Mouse (Mus musculus): ENCODE measurements around the gene Pcbp1. TPM values are rescaled to one million over a fixed set of nuclear protein-coding genes. Genes with fewer than 3 reads are reported as not detected.

The Pcbp1 gene
- total and polyA plus RNA-seq, 3 experiments = 68.9 to 337 (median 73.0) TPM

DNA sequence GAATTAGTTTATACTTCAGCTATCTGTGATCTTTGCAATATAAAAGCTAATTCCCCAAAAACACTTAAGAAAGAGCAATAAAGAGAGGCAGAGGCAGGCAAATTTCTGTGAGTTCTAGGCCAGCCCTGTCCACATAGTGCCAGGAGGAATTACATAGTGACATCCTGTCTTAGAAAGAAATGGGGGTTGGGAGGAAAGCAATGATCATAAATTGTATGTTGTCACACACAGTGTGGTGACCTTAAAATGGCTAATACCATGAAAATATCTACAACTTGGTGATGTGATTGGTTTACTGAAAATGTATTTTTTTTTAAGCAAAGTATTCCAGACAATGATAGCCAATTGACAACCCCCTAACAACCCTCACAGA is 46.3 kb downstream of the Pcbp1 start:
- TF ChIP-seq ZKSCAN1 (IDR thresholded peaks at IDR 0.05; ENCODE audit: borderline replicate concordance, low read depth, low read length) (no peak), USF1 (IDR thresholded peaks at IDR 0.05; ENCODE audit: low read depth, low read length) (no peak), ELF1 (IDR thresholded peaks at IDR 0.05; ENCODE audit: low read depth, low read length) (no peak), BHLHE40 (IDR thresholded peaks at IDR 0.05; ENCODE audit: low read depth, low read length) (no peak), RCOR1 (conservative IDR thresholded peaks at IDR 0.05; ENCODE audit: low read depth, low read length) (no peak), EP300 (IDR thresholded peaks at IDR 0.05; ENCODE audit: low read length) (no peak), IRF4 (IDR thresholded peaks at IDR 0.05; ENCODE audit: low read depth, low read length) (no peak), NELFE (IDR thresholded peaks at IDR 0.05; ENCODE audit: low read depth, low read length) (no peak), KAT2A (IDR thresholded peaks at IDR 0.05; ENCODE audit: insufficient replicate concordance, low read length) (no peak), GABPA (IDR thresholded peaks at IDR 0.05; ENCODE audit: insufficient replicate concordance, low read depth, low read length) (no peak), MAZ (IDR thresholded peaks at IDR 0.05; ENCODE audit: low read depth, low read length) (no peak), JUND (conservative IDR thresholded peaks at IDR 0.05; ENCODE audit: low read depth, low read length) (no peak)
- Histone ChIP-seq H3K4me3 (replicated peaks in 1 of 3; ENCODE audit: low read depth in 2 of 3, low read length in 2 of 3, poor library complexity in 1 of 3) (no peak overlapping the region), H3K4me2 (ENCODE audit: insufficient read depth, low read depth, poor library complexity, severe bottlenecking) (no peak overlapping the region), H3K9me3 (replicated peaks; ENCODE audit: low read length) (no peaks in the 10 kb centered on the region), H3K27me3 (replicated peaks) (no peaks in the 10 kb centered on the region), H3K36me3 (replicated peaks in 1 of 2; ENCODE audit: control insufficient read depth in 1 of 2, insufficient read depth in 1 of 2, low read length in 1 of 2) (peaks cover 0 to 13% of the 10 kb centered on the region in 2 experiments), H3K27ac (ENCODE audit: insufficient read depth, low read depth) (no peak overlapping the region), H3K9ac (ENCODE audit: insufficient read depth, low read depth) (no peak overlapping the region), H3K79me2 (replicated peaks; ENCODE audit: control insufficient read depth, extremely low read depth, insufficient read depth, poor library complexity, severe bottlenecking) (no peaks in the 10 kb centered on the region), H3K4me1 (ENCODE audit: control insufficient read depth in 1 of 2, insufficient read depth in 2 of 2) (peaks cover 2 to 7% of the 10 kb centered on the region in 2 experiments; a peak in 2 of 4 replicates)
- dilution Hi-C loops (cut with MboI; ENCODE audit: extremely low pct_ligation_motif_present, extremely low pct_unique_long_range_greater_than_20kb, low sequenced_read_pairs) = no loop called here
- DNase-seq (ENCODE audit: extremely low read depth) = no peak
- in situ Hi-C loops (cut with MboI; ENCODE audit: low pct_ligation_motif_present, low pct_unique_long_range_greater_than_20kb, low sequenced_read_pairs) = loop anchor here (5.0 kb wide), 1 partner anchor 32 kb away; no protein-coding TSS in a partner anchor

DNA sequence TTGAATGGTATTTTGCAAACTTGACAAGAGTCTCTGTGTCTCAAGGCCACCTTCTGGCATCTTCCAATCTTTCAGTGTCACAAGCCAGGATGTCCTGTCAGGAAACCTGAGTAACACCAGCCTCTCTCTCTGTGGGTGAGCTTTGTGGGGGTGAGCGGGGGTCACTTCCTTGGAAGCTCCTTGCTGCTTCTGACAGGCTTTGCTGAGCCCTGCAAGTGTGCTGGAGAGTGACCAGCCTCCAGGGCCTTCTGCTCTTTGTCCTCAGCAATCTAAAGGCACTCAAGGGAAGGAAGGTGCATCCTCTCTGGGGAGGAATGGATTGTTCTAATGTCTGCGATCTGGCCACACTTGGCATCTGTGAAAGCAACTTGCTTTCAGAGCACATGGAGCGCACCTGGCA is 46.8 kb downstream of the Pcbp1 start:
- in situ Hi-C loops (cut with MboI; ENCODE audit: low pct_ligation_motif_present, low pct_unique_long_range_greater_than_20kb, low sequenced_read_pairs) = loop anchor here (5.0 kb wide), 1 partner anchor 33 kb away; no protein-coding TSS in a partner anchor
- H3K27ac ChIP-seq (ENCODE audit: insufficient read depth, low read depth) = no peak overlapping the region
- DNase-seq (ENCODE audit: extremely low read depth) = no peak
- no peaks in the 10 kb centered on the region for H3K79me2 ChIP-seq (replicated peaks; ENCODE audit: control insufficient read depth, extremely low read depth, insufficient read depth, poor library complexity, severe bottlenecking)
- H3K27me3 ChIP-seq (replicated peaks) = no peaks in the 10 kb centered on the region
- no peak overlapping the region for H3K4me3 ChIP-seq (replicated peaks in 1 of 3; ENCODE audit: low read depth in 2 of 3, low read length in 2 of 3, poor library complexity in 1 of 3)
- H3K9me3 ChIP-seq (replicated peaks; ENCODE audit: low read length) = no peaks in the 10 kb centered on the region
- peaks cover 2 to 10% of the 10 kb centered on the region in 2 experiments; a peak in 3 of 4 replicates for H3K4me1 ChIP-seq (ENCODE audit: control insufficient read depth in 1 of 2, insufficient read depth in 2 of 2)
- dilution Hi-C loops (cut with MboI; ENCODE audit: extremely low pct_ligation_motif_present, extremely low pct_unique_long_range_greater_than_20kb, low sequenced_read_pairs) = no loop called here
- peaks cover 0 to 13% of the 10 kb centered on the region in 2 experiments for H3K36me3 ChIP-seq (replicated peaks in 1 of 2; ENCODE audit: control insufficient read depth in 1 of 2, insufficient read depth in 1 of 2, low read length in 1 of 2)
- H3K9ac ChIP-seq (ENCODE audit: insufficient read depth, low read depth) = no peak overlapping the region
- no peak overlapping the region for H3K4me2 ChIP-seq (ENCODE audit: insufficient read depth, low read depth, poor library complexity, severe bottlenecking)
- TF ChIP-seq HCFC1 (IDR thresholded peaks at IDR 0.05; ENCODE audit: low read depth, low read length) = no peak
- TF ChIP-seq MYC (IDR thresholded peaks at IDR 0.05; ENCODE audit: low read depth, low read length) = no peak
- no peak for TF ChIP-seq UBTF (IDR thresholded peaks at IDR 0.05; ENCODE audit: low read depth, low read length)
- no peak for TF ChIP-seq E2F4 (IDR thresholded peaks at IDR 0.05; ENCODE audit: insufficient replicate concordance, low read depth, low read length)
- no peak for TF ChIP-seq KAT2A (IDR thresholded peaks at IDR 0.05; ENCODE audit: insufficient replicate concordance, low read length)
- TF ChIP-seq RCOR1 (conservative IDR thresholded peaks at IDR 0.05; ENCODE audit: low read depth, low read length) = no peak
- no peak for TF ChIP-seq USF2 (conservative IDR thresholded peaks at IDR 0.05; ENCODE audit: low read depth, low read length)
